In genomic region chr17:45432706-45433398, GRCm38 (mm10) we compare ENCODE assay signal across 8 mouse cellular contexts. TPM values are rescaled to one million over a fixed set of nuclear protein-coding genes. Genes with fewer than 3 reads are reported as not detected.
A peak's percentile ranks its signal among the peaks of the same experiment; 100 is the strongest.
DNase-seq lines count a peak whose midpoint lies in the region; ATAC-seq lines count a peak whose summit lies in the region.

No protein-coding gene starts in this region.

- H3K27ac ChIP-seq in heart, embryonic 11.5 days (ENCODE audit: low read depth, low read length) = peak overlapping the region; percentile 97
- H3K27ac ChIP-seq in hindbrain, embryonic 14.5 days = peak overlapping the region; percentile 95

- H3K4me2 ChIP-seq in heart, embryonic 11.5 days = peak overlapping the region; percentile 82
- H3K4me2 ChIP-seq in hindbrain, embryonic 14.5 days (replicated peaks) = peak overlapping the region; percentile 87

- 1% methylated on average over 52 of the region's 62 CpGs for WGBS in heart, embryonic 11.5 days (ENCODE audit: insufficient replicate concordance)
- WGBS in hindbrain, embryonic 14.5 days = 2% methylated on average over 56 of the region's 62 CpGs

- peak overlapping the region; percentile 93 for H3K9ac ChIP-seq in heart, embryonic 11.5 days (ENCODE audit: low read depth, low read length)
- peak overlapping the region; percentile 87 for H3K9ac ChIP-seq in hindbrain, embryonic 14.5 days

- H3K4me3 ChIP-seq in heart, embryonic 11.5 days (ENCODE audit: low read depth, low read length) = peak overlapping the region; percentile 84
- H3K4me3 ChIP-seq in hindbrain, embryonic 14.5 days (replicated peaks; ENCODE audit: low read length) = peak overlapping the region; percentile 91

- H3K36me3 ChIP-seq in heart, embryonic 11.5 days (ENCODE audit: control insufficient read depth, insufficient read depth, low read length) = no peaks in the 10 kb centered on the region
- H3K36me3 ChIP-seq in hindbrain, embryonic 14.5 days (replicated peaks; ENCODE audit: control insufficient read depth, insufficient read depth) = peaks cover 9% of the 10 kb centered on the region; the same call in 1 of the 2 replicates

- peak; percentile 62 for ATAC-seq in heart, embryonic 11.5 days (replicated peaks; ENCODE audit: insufficient number of reproducible peaks, low FRiP score, low TSS enrichment)
- peak; percentile 81 for ATAC-seq in hindbrain, embryonic 14.5 days (ENCODE audit: low FRiP score)
- 0 out of 2 replicates have a peak, but pooled peaks have one; percentile 8 for ATAC-seq in megakaryocyte progenitor cell, adult 5-6 weeks (replicated peaks; ENCODE audit: poor library complexity)

- H3K4me1 ChIP-seq in heart, embryonic 11.5 days (ENCODE audit: control insufficient read depth, insufficient read depth, low read length) = peaks cover 13% of the 10 kb centered on the region
- H3K4me1 ChIP-seq in hindbrain, embryonic 14.5 days (replicated peaks; ENCODE audit: control insufficient read depth, insufficient read depth, low read length) = peaks cover 25% of the 10 kb centered on the region

- H3K9me3 ChIP-seq in heart, embryonic 11.5 days (replicated peaks; ENCODE audit: control insufficient read depth, low read length) = no peaks in the 10 kb centered on the region
- no peaks in the 10 kb centered on the region for H3K9me3 ChIP-seq in hindbrain, embryonic 14.5 days (ENCODE audit: control insufficient read depth, low read length)

- DNase-seq in heart, adult 9 months (ENCODE audit: low spot score in 2 of 2) = no peak
- peak; percentile 31 for DNase-seq in 3T3-L1 (ENCODE audit: low read depth, low spot score)
- DNase-seq in c-Kit-negative CD71-positive TER-119-positive erythroid progenitor cells, embryonic 14.5 days (ENCODE audit: low read depth, low spot score) = peak; percentile 29
- no peak for DNase-seq in hindbrain, embryonic 14.5 days (ENCODE audit: low spot score)
- DNase-seq in left cerebral cortex, adult 18-20 months (ENCODE audit: low spot score in 2 of 2) = no peak
- DNase-seq in spleen, postnatal 10 days (ENCODE audit: low spot score in 2 of 2) = no peak

- no peaks in the 10 kb centered on the region for H3K27me3 ChIP-seq in heart, embryonic 11.5 days (ENCODE audit: control insufficient read depth, insufficient read depth, low read length)
- H3K27me3 ChIP-seq in hindbrain, embryonic 14.5 days (ENCODE audit: control insufficient read depth, insufficient read depth, low read length) = no peaks in the 10 kb centered on the region

RNA-seq across cellular contexts. Expression of gene Cdc5l, which starts 0.7 kb away (rescaled TPM):
- 57.5 and 59.4 TPM in 2 replicates for polyA plus RNA-seq in heart, embryonic 11.5 days (2014; fragmentation: Nextera tagmentation; extraction: Ambion mirVana)
- 64.7 and 67.0 TPM in 2 replicates for polyA plus RNA-seq in hindbrain, embryonic 14.5 days (2014; fragmentation: Nextera tagmentation; extraction: Ambion mirVana)
- total RNA-seq in megakaryocyte progenitor cell, adult 5-6 weeks (2015) = 60.9 and 69.3 TPM in 2 replicates
- 109 and 128 TPM in 2 replicates for total RNA-seq in megakaryocyte progenitor cell, adult 5-6 weeks (2017)
- total RNA-seq in left cerebral cortex, adult 18-20 months (2021) = 10 to 100 TPM; 60.8 to 61.4 TPM

RNA-seq across cellular contexts. Expression of gene Spats1, which starts 42.4 kb away (rescaled TPM):
- 0.86 and 1.2 TPM in 2 replicates for polyA plus RNA-seq in heart, embryonic 11.5 days (2014; fragmentation: Nextera tagmentation; extraction: Ambion mirVana)
- polyA plus RNA-seq in hindbrain, embryonic 14.5 days (2014; fragmentation: Nextera tagmentation; extraction: Ambion mirVana) = 1.5 and 2.2 TPM in 2 replicates
- not detected in 2 replicates for total RNA-seq in megakaryocyte progenitor cell, adult 5-6 weeks (2015)
- not detected in 2 replicates for total RNA-seq in megakaryocyte progenitor cell, adult 5-6 weeks (2017)
- 1 to 10 TPM; 4.7 to 6.2 TPM for total RNA-seq in left cerebral cortex, adult 18-20 months (2021)

Comparison
In these comparisons a context has a peak if more than half of its experiments do, and no peak if none do; other contexts are left out.
1. ATAC-seq: peak in every context shown above with its lines; median percentile 81 in hindbrain, embryonic 14.5 days; 62 in heart, embryonic 11.5 days; 8 in megakaryocyte progenitor cell, adult 5-6 weeks.
2. DNase-seq: peak in 3T3-L1 (single experiment) and c-Kit-negative CD71-positive TER-119-positive erythroid progenitor cells, embryonic 14.5 days (single experiment); none in heart, adult 9 months (0 of 2), hindbrain, embryonic 14.5 days (single experiment), left cerebral cortex, adult 18-20 months (0 of 2) and spleen, postnatal 10 days (0 of 2).
3. RNA of gene Spats1, which starts 42.4 kb away (total RNA-seq): 4.7 to 6.2 TPM in left cerebral cortex, adult 18-20 months; not detected in megakaryocyte progenitor cell, adult 5-6 weeks; every median in the first group is over 4 times any median in the second.